8 mouse cellular contexts compared by ENCODE assay signal in genomic region chr12:16999739-17000497, GRCm38 (mm10). TPM values are rescaled to one million over a fixed set of nuclear protein-coding genes. Genes with fewer than 3 reads are reported as not detected.
A peak's percentile ranks its signal among the peaks of the same experiment; 100 is the strongest.
DNase-seq lines count a peak whose midpoint lies in the region; ATAC-seq and TF ChIP-seq lines count a peak whose summit lies in the region.

Pqlc3 (minus strand) TSS chr12:17000408.

- peak within 1 kb of the TSS; percentile 95 for H3K4me2 ChIP-seq in heart, embryonic 15.5 days
- peak within 1 kb of the TSS; percentile 82 for H3K4me2 ChIP-seq in liver, embryonic 14.5 days (ENCODE audit: low read depth)
- H3K4me2 ChIP-seq in stomach, postnatal 0 days (replicated peaks; ENCODE audit: low read depth): peak within 1 kb of the TSS; percentile 87

- peak; percentile 93 for DNase-seq in CD4-positive, CD25-positive, alpha-beta regulatory T cell, adult 2 months (ENCODE audit: low read depth, low spot score)
- DNase-seq in brain, embryonic 14.5 days (ENCODE audit: low read depth): peak; percentile 75
- DNase-seq in forebrain, embryonic 10.5 days (ENCODE audit: extremely low spot score, low spot score): peak; percentile 72
- DNase-seq in kidney, postnatal 14 days: peak; percentile 90
- DNase-seq in liver, embryonic 14.5 days (ENCODE audit: low read depth in 3 of 3, low spot score in 3 of 3): peak; percentile 78 to 80 (median 80)
- peak; percentile 73 for DNase-seq in neural tube, embryonic 10.5 days (ENCODE audit: extremely low spot score, low spot score)
- DNase-seq in stomach, postnatal 0 days (ENCODE audit: low spot score): peak; percentile 94

- H3K36me3 ChIP-seq in forebrain, embryonic 10.5 days (replicated peaks): peaks cover 3% of the 10 kb centered on the region; the same call in 1 of the 2 replicates
- H3K36me3 ChIP-seq in heart, embryonic 15.5 days: no peaks in the 10 kb centered on the region
- H3K36me3 ChIP-seq in liver, embryonic 14.5 days (replicated peaks; ENCODE audit: control insufficient read depth, insufficient read depth, low read depth): no peaks in the 10 kb centered on the region
- no peaks in the 10 kb centered on the region; the same call in 1 of the 2 replicates for H3K36me3 ChIP-seq in stomach, postnatal 0 days (ENCODE audit: control insufficient read depth, insufficient read depth, low read length)

- peaks cover 32% of the 10 kb centered on the region for H3K4me1 ChIP-seq in forebrain, embryonic 10.5 days
- peaks cover 16% of the 10 kb centered on the region for H3K4me1 ChIP-seq in heart, embryonic 15.5 days (replicated peaks)
- H3K4me1 ChIP-seq in liver, embryonic 14.5 days (replicated peaks; ENCODE audit: control insufficient read depth in 2 of 2, insufficient read depth in 2 of 2, low read length in 1 of 2): peaks cover 12 to 25% of the 10 kb centered on the region in 2 experiments
- H3K4me1 ChIP-seq in stomach, postnatal 0 days (replicated peaks; ENCODE audit: control insufficient read depth, insufficient read depth): no peaks in the 10 kb centered on the region

- H3K27me3 ChIP-seq in forebrain, embryonic 10.5 days (ENCODE audit: poor library complexity, severe bottlenecking): peaks cover 51% of the 10 kb centered on the region
- H3K27me3 ChIP-seq in heart, embryonic 15.5 days: peaks cover 9% of the 10 kb centered on the region
- H3K27me3 ChIP-seq in liver, embryonic 14.5 days (ENCODE audit: control insufficient read depth, insufficient read depth, low read length): peaks cover 4% of the 10 kb centered on the region
- no peaks in the 10 kb centered on the region for H3K27me3 ChIP-seq in stomach, postnatal 0 days (ENCODE audit: control insufficient read depth, insufficient read depth, low read length)

- 1% methylated on average over 57 of the region's 57 CpGs for WGBS in forebrain, embryonic 10.5 days
- 2% methylated on average over 57 of the region's 57 CpGs for WGBS in heart, embryonic 15.5 days
- WGBS in liver, embryonic 14.5 days (ENCODE audit: insufficient replicate concordance): under 1% methylated on average over 57 of the region's 57 CpGs
- WGBS in stomach, postnatal 0 days: 1% methylated on average over 57 of the region's 57 CpGs

- no peaks in the 10 kb centered on the region for H3K9me3 ChIP-seq in forebrain, embryonic 10.5 days
- no peaks in the 10 kb centered on the region for H3K9me3 ChIP-seq in heart, embryonic 15.5 days (replicated peaks)
- no peaks in the 10 kb centered on the region for H3K9me3 ChIP-seq in liver, embryonic 14.5 days (ENCODE audit: control insufficient read depth, low read length)
- no peaks in the 10 kb centered on the region for H3K9me3 ChIP-seq in stomach, postnatal 0 days (ENCODE audit: control insufficient read depth, low read length)

- H3K9ac ChIP-seq in heart, embryonic 15.5 days: peak within 1 kb of the TSS; percentile 54
- H3K9ac ChIP-seq in liver, embryonic 14.5 days (replicated peaks): peak within 1 kb of the TSS; percentile 68
- peak within 1 kb of the TSS; percentile 66 for H3K9ac ChIP-seq in stomach, postnatal 0 days (ENCODE audit: low read length)

- H3K27ac ChIP-seq in forebrain, embryonic 10.5 days: peak within 1 kb of the TSS; percentile 77
- peak within 1 kb of the TSS; percentile 35 for H3K27ac ChIP-seq in heart, embryonic 15.5 days
- H3K27ac ChIP-seq in liver, embryonic 14.5 days: peak within 1 kb of the TSS; percentile 60
- peak within 1 kb of the TSS; percentile 80 for H3K27ac ChIP-seq in stomach, postnatal 0 days (replicated peaks)

- TF ChIP-seq EP300 in liver, embryonic 14.5 days (IDR thresholded peaks at IDR 0.05; ENCODE audit: low read depth): no peak
- peak; percentile 63 for TF ChIP-seq EP300 in stomach, postnatal 0 days (optimal IDR thresholded peaks at IDR 0.05)

- peak within 1 kb of the TSS; percentile 62 for H3K4me3 ChIP-seq in forebrain, embryonic 10.5 days
- H3K4me3 ChIP-seq in heart, embryonic 15.5 days: peak within 1 kb of the TSS; percentile 74
- H3K4me3 ChIP-seq in liver, embryonic 14.5 days (ENCODE audit: insufficient read depth in 1 of 2, low read depth in 2 of 2, low read length in 2 of 2): peak within 1 kb of the TSS; percentile 60 to 71
- peak within 1 kb of the TSS; percentile 55 for H3K4me3 ChIP-seq in stomach, postnatal 0 days (ENCODE audit: low read depth, low read length)

- peak; percentile 91 for ATAC-seq in heart, embryonic 15.5 days (replicated peaks; ENCODE audit: insufficient number of reproducible peaks, insufficient read depth, low FRiP score, low read depth)
- ATAC-seq in liver, embryonic 14.5 days (ENCODE audit: insufficient read depth): peak; percentile 98
- peak; percentile 96 for ATAC-seq in stomach, postnatal 0 days (ENCODE audit: low FRiP score, low TSS enrichment)

- no peak for TF ChIP-seq POLR2A in brain, embryonic 14.5 days (IDR thresholded peaks at IDR 0.05; ENCODE audit: borderline replicate concordance, extremely low read depth, insufficient read depth, insufficient read length, poor library complexity, severe bottlenecking)

- no peak for TF ChIP-seq CTCF in brain, embryonic 14.5 days (IDR thresholded peaks at IDR 0.05; ENCODE audit: borderline replicate concordance, extremely low read depth, insufficient read depth, insufficient read length)
- TF ChIP-seq CTCF in liver, embryonic 14.5 days (IDR thresholded peaks at IDR 0.05; ENCODE audit: low read depth): 0 out of 2 replicates have a peak, but pooled peaks have one; percentile 1
- TF ChIP-seq CTCF in stomach, postnatal 0 days (IDR thresholded peaks at IDR 0.05; ENCODE audit: low read depth): no peak; the same call in 1 of the 2 replicates

RNA-seq across cellular contexts. Expression of gene Pqlc3, which starts in this region (rescaled TPM):
- 1.1 and 1.2 TPM in 2 replicates for polyA plus RNA-seq in brain, embryonic 14.5 days (2012; rRNA removed)
- polyA plus RNA-seq in forebrain, embryonic 10.5 days (2016; fragmentation: Nextera tagmentation; extraction: Ambion mirVana): 2.9 and 3.5 TPM in 2 replicates
- 4.0 and 8.0 TPM in 2 replicates for polyA plus RNA-seq in heart, embryonic 15.5 days (2015; fragmentation: Nextera tagmentation; extraction: Ambion mirVana)
- polyA plus RNA-seq in liver, embryonic 14.5 days (2012; rRNA removed): 3.0 and 3.3 TPM in 2 replicates
- 4.6 and 5.0 TPM in 2 replicates for polyA plus RNA-seq in liver, embryonic 14.5 days (2014; fragmentation: Nextera tagmentation; extraction: Ambion mirVana)
- polyA plus RNA-seq in stomach, postnatal 0 days (2015; fragmentation: Nextera tagmentation; extraction: Ambion mirVana): 22.5 and 22.9 TPM in 2 replicates

Comparison
In these comparisons a context has a peak if more than half of its experiments do, and no peak if none do; other contexts are left out.
1. Peak in every context shown above with its lines: DNase-seq, ATAC-seq, H3K4me3 ChIP-seq and H3K27ac ChIP-seq.